Mouse (Mus musculus) limb, embryonic 11.5 days (tissue): Measurements from ENCODE around the gene Gimap8. TPM values are rescaled to one million over a fixed set of nuclear protein-coding genes. Genes with fewer than 3 reads are reported as not detected.
A peak's percentile ranks its signal among the peaks of the same experiment; 100 is the strongest.

Experiments used
- ATAC-seq: fragments of 200-750 bp; cut with Nextera tagmentation; 2 replicates; pipeline ENCODE4 v1.8.0; 2017; ENCODE audit warnings: low read depth; ENCODE audit not compliant: insufficient number of reproducible peaks, low FRiP score, low TSS enrichment
- DNase-seq: peaks from one replicate; pipeline ENCODE4 v3.0.0-alpha.2; 2015; ENCODE audit warnings: low spot score
- H3K27ac ChIP-seq: fragments of 300-500 bp; sonication (generic); replicated peaks from 2 replicates; pipeline ENCODE4 v1.5.1; 2014; ENCODE audit warnings: low read depth, mild to moderate bottlenecking, low read length
- H3K27me3 ChIP-seq: fragments of 300-500 bp; sonication (generic); 2 replicates; pipeline ENCODE4 v1.6.1; 2014; ENCODE audit warnings: mild to moderate bottlenecking, low read length, mixed read lengths; ENCODE audit not compliant: control insufficient read depth, insufficient read depth
- H3K36me3 ChIP-seq: fragments of 300-500 bp; sonication (generic); 2 replicates; pipeline ENCODE4 v1.6.1; 2014; ENCODE audit warnings: mild to moderate bottlenecking, low read length, moderate library complexity, mixed read lengths; ENCODE audit not compliant: control insufficient read depth, insufficient read depth
- H3K4me1 ChIP-seq: fragments of 300-500 bp; sonication (generic); 2 replicates; pipeline ENCODE4 v1.6.1; 2014; ENCODE audit warnings: low read length, mixed read lengths; ENCODE audit not compliant: control insufficient read depth, insufficient read depth
- H3K4me2 ChIP-seq: fragments of 300-500 bp; sonication (generic); 2 replicates; pipeline ENCODE4 v1.6.1; 2014; ENCODE audit warnings: low read depth, mild to moderate bottlenecking, moderate library complexity; ENCODE audit not compliant: severe bottlenecking
- H3K4me3 ChIP-seq: fragments of 300-500 bp; sonication (generic); 2 replicates; pipeline ENCODE4 v1.5.1; 2014; ENCODE audit warnings: low read depth, low read length
- H3K9ac ChIP-seq: fragments of 300-500 bp; sonication (generic); 2 replicates; pipeline ENCODE4 v1.6.1; 2014; ENCODE audit warnings: mild to moderate bottlenecking, low read length
- H3K9me3 ChIP-seq: fragments of 300-500 bp; sonication (generic); 2 replicates; pipeline ENCODE4 v1.6.1; 2016; ENCODE audit warnings: low read length; ENCODE audit not compliant: control insufficient read depth
- WGBS: fragments of 180-500 bp; shearing (Covaris S2); extraction: QIAGEN DNeasy Blood & Tissue Kit; methylation state at CpG from one replicate; pipeline ENCODE4 v1.1.7; 2014; 5-methylcytosine and 5-hydroxymethylcytosine counted together
- polyA plus RNA-seq: library from polyadenylated mRNA; unstranded; fragments of >200 nt; fragmentation: Nextera tagmentation; extraction: Ambion mirVana; gene quantifications from 2 replicates; pipeline ENCODE4 v1.2.1, GENCODE M21; 2014

Gimap8 gene
- polyA plus RNA-seq, 1 experiment from 2014 or later: 0.48 TPM

GRCm38 (mm10) chr6:48642764-48643292 is 4.2 kb upstream of the Gimap8 start:
- Histone ChIP-seq H3K27me3 (no peaks in the 10 kb centered on the region), H3K4me2 (no peak overlapping the region), H3K9ac (no peak overlapping the region), H3K4me1 (no peaks in the 10 kb centered on the region), H3K4me3 (no peak overlapping the region), H3K36me3 (no peaks in the 10 kb centered on the region), H3K9me3 (no peaks in the 10 kb centered on the region), H3K27ac (no peak overlapping the region)
- 22% methylated on average over 4 of the region's 4 CpGs for WGBS
- ATAC-seq (no peak), DNase-seq (peak; percentile 37)

DNA sequence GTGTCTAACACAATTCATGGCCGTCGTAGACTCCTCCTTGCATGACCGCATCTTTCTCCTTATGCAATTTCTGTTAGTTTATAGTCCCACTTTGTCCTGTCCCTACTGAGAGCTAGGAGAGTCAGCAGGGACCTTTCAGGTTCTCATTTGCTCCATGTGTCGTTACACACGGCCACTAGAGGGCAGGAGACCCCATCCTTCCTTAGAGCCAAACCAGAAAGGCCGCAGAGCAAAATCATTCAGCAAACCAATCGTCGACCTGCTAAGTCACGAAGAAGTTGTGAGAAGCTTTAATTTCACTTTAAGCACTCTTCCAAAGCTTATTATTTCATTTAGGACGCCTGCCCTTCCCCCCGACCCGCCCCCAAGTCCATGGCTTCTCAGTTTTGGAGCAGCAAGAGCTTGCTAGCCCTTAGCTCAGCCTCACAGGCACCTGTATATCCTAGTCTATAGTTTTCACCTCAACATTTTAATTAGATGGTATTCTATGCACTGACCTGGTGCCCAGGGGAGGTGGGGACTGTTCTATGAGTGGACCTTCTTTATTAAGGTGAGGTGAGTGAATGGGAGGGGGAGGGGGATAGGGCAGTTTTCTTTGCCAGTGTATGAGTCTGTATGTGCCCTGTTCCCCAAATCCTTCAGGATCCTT is 1.2 kb upstream of the Gimap8 start:
- no peak for ATAC-seq
- Histone ChIP-seq H3K9me3 (no peaks in the 10 kb centered on the region), H3K27me3 (no peaks in the 10 kb centered on the region), H3K9ac (no peak overlapping the region), H3K36me3 (no peaks in the 10 kb centered on the region), H3K4me1 (no peaks in the 10 kb centered on the region), H3K4me3 (no peak overlapping the region), H3K4me2 (no peak overlapping the region), H3K27ac (no peak overlapping the region)
- 17% methylated on average over 12 of the region's 12 CpGs for WGBS
- DNase-seq: peak; percentile 78

GRCm38 (mm10) chr6:48646309-48646690 is 734 bp upstream of the Gimap8 start:
- no peaks in the 10 kb centered on the region for H3K4me1 ChIP-seq
- ATAC-seq (no peak), DNase-seq (no peak)
- 84% methylated on average over 4 of the region's 4 CpGs for WGBS
- H3K27me3 ChIP-seq: no peaks in the 10 kb centered on the region
- no peak overlapping the region for H3K27ac ChIP-seq
- no peaks in the 10 kb centered on the region for H3K9me3 ChIP-seq
- H3K36me3 ChIP-seq: no peaks in the 10 kb centered on the region
- H3K9ac ChIP-seq: no peak overlapping the region
- no peak overlapping the region for H3K4me2 ChIP-seq
- H3K4me3 ChIP-seq: no peak overlapping the region

GRCm38 (mm10) chr6:48647611-48648010 is 577 bp downstream of the Gimap8 start:
- DNase-seq (no peak), ATAC-seq (no peak)
- 83% methylated on average over 2 of the region's 2 CpGs for WGBS
- Histone ChIP-seq H3K4me2 (no peak overlapping the region), H3K27ac (no peak overlapping the region), H3K36me3 (no peaks in the 10 kb centered on the region), H3K27me3 (no peaks in the 10 kb centered on the region), H3K9ac (no peak overlapping the region), H3K4me3 (no peak overlapping the region), H3K4me1 (no peaks in the 10 kb centered on the region), H3K9me3 (no peaks in the 10 kb centered on the region)

GRCm38 (mm10) chr6:48648779-48649178 is 1.7 kb downstream of the Gimap8 start:
- DNase-seq (no peak), ATAC-seq (no peak)
- WGBS: 91% methylated on average over 4 of the region's 4 CpGs
- no peak overlapping the region for H3K27ac ChIP-seq
- no peak overlapping the region for H3K9ac ChIP-seq
- no peaks in the 10 kb centered on the region for H3K36me3 ChIP-seq
- no peak overlapping the region for H3K4me3 ChIP-seq
- H3K9me3 ChIP-seq: no peaks in the 10 kb centered on the region
- no peak overlapping the region for H3K4me2 ChIP-seq
- H3K27me3 ChIP-seq: no peaks in the 10 kb centered on the region
- H3K4me1 ChIP-seq: no peaks in the 10 kb centered on the region

GRCm38 (mm10) chr6:48650041-48650440 is 3.0 kb downstream of the Gimap8 start:
- H3K27ac ChIP-seq: no peak overlapping the region
- no peaks in the 10 kb centered on the region for H3K4me1 ChIP-seq
- H3K36me3 ChIP-seq: no peaks in the 10 kb centered on the region
- WGBS: 91% methylated on average over 9 of the region's 9 CpGs
- DNase-seq: no peak
- no peak for ATAC-seq
- H3K4me3 ChIP-seq: no peak overlapping the region
- H3K9ac ChIP-seq: no peak overlapping the region
- H3K4me2 ChIP-seq: no peak overlapping the region
- no peaks in the 10 kb centered on the region for H3K27me3 ChIP-seq
- no peaks in the 10 kb centered on the region for H3K9me3 ChIP-seq

DNA sequence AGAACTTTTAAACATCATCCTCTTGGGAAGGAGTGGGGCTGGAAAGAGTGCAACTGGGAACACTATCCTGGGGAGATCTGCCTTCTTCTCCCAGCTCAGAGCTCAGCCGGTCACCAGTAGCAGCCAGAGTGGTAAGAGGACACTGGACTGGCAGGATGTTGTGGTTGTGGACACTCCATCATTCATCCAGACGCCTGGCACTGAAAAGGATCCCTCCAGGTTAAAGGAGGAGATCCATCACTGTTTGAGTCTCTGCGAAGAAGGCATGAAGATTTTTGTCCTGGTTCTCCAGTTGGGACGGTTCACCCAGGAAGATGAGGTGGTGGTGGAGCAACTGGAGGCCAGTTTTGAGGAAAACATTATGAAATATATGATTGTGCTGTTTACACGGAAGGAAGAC is 11.7 kb downstream of the Gimap8 start:
- DNase-seq: no peak
- Histone ChIP-seq H3K9ac (no peak overlapping the region), H3K4me1 (no peaks in the 10 kb centered on the region), H3K9me3 (no peaks in the 10 kb centered on the region), H3K36me3 (no peaks in the 10 kb centered on the region), H3K4me3 (no peak overlapping the region), H3K27me3 (no peaks in the 10 kb centered on the region), H3K27ac (no peak overlapping the region), H3K4me2 (no peak overlapping the region)
- no peak for ATAC-seq
- whole genome bisulfite sequencing: 68% methylated on average over 5 of the region's 5 CpGs

- DNase-seq (no peak), ATAC-seq (no peak)
- WGBS: 83% methylated on average over 4 of the region's 4 CpGs
- no peaks in the 10 kb centered on the region for H3K4me1 ChIP-seq
- H3K4me3 ChIP-seq: no peak overlapping the region
- no peak overlapping the region for H3K27ac ChIP-seq
- H3K36me3 ChIP-seq: no peaks in the 10 kb centered on the region
- H3K9me3 ChIP-seq: no peaks in the 10 kb centered on the region
- H3K4me2 ChIP-seq: no peak overlapping the region
- H3K9ac ChIP-seq: no peak overlapping the region
- H3K27me3 ChIP-seq: no peaks in the 10 kb centered on the region
Observed at GRCm38 (mm10) chr6:48664750-48665149, 17.7 kb downstream of the Gimap8 start.

DNA sequence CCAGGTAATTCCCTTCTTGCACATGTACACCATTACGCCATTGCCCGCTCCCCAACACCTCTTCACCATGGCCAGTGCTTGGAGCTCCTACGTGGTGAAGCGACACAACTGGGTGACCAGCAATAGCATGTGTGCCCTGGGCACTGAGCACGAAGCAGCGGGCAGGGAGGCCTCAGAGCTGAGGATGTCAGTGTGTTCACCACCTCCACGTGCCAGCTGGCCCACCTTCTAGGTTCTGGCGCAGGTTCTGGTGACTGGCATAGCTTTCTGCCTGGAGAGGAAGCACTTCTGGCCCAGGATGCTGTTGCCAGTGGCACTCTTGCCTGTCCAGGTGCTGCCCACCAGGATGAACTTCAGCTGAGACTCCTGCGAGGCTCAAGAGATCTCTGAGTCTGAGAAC is 18.4 kb downstream of the Gimap8 start:
- no peak overlapping the region for H3K9ac ChIP-seq
- DNase-seq (no peak), ATAC-seq (no peak)
- no peaks in the 10 kb centered on the region for H3K4me1 ChIP-seq
- H3K9me3 ChIP-seq: no peaks in the 10 kb centered on the region
- H3K4me3 ChIP-seq: no peak overlapping the region
- no peaks in the 10 kb centered on the region for H3K27me3 ChIP-seq
- H3K27ac ChIP-seq: no peak overlapping the region
- WGBS: 92% methylated on average over 9 of the region's 9 CpGs
- no peak overlapping the region for H3K4me2 ChIP-seq
- no peaks in the 10 kb centered on the region for H3K36me3 ChIP-seq
